ENCODE assay signal across 9 mouse cellular contexts in genomic region chr7:122290165-122290564, GRCm38 (mm10). TPM values are rescaled to one million over a fixed set of nuclear protein-coding genes. Genes with fewer than 3 reads are reported as not detected.
DNase-seq lines count a peak whose midpoint lies in the region; ATAC-seq and TF ChIP-seq lines count a peak whose summit lies in the region.
"Had no signal": no experiment of that assay in that cellular context is flagged by ENCODE, and none has a peak within 500 bp of the region (broad histone marks: within the 10 kb centered on the region; RNA-seq: fewer than 3 reads in every experiment).

No protein-coding gene starts in this region.

- H3K36me3 ChIP-seq in midbrain, embryonic 15.5 days (replicated peaks), result no peaks in the 10 kb centered on the region
- no peaks in the 10 kb centered on the region for H3K36me3 ChIP-seq in stomach, postnatal 0 days (ENCODE audit: control insufficient read depth, insufficient read depth, low read length)

- peak overlapping the region; percentile 95 for H3K4me2 ChIP-seq in midbrain, embryonic 15.5 days
- H3K4me2 ChIP-seq in stomach, postnatal 0 days (replicated peaks; ENCODE audit: low read depth), result peak overlapping the region; percentile 81

- peak; percentile 3 for DNase-seq in ovary, postnatal 14 days (ENCODE audit: low spot score)
- DNase-seq in ovary, postnatal 36 days (ENCODE audit: low spot score), result no peak
- DNase-seq in cerebellum, adult 18-20 months, result peak; percentile 56 to 73
- DNase-seq in frontal cortex, postnatal 14 days (ENCODE audit: low spot score in 2 of 2), result peak; percentile 48 to 67
- peak; percentile 47 to 67 for DNase-seq in left cerebral cortex, postnatal 36 days (ENCODE audit: low spot score in 2 of 2)
- peak; percentile 16 for DNase-seq in stomach, postnatal 0 days (ENCODE audit: low spot score)
- DNase-seq in adrenal gland, adult (ENCODE audit: inconsistent age in 2 of 2, low spot score in 1 of 2), result no peak

- no peak for ATAC-seq in midbrain, embryonic 15.5 days (replicated peaks)
- peak; percentile 19; the same call in 1 of the 2 replicates for ATAC-seq in stomach, postnatal 0 days (ENCODE audit: low FRiP score, low TSS enrichment)

- intact Hi-C loops in left cerebral cortex, postnatal 36 days (cut with DNase I), result loop anchor here (5.0 kb wide), 4 partner anchors 38 to 142 kb away; no protein-coding TSS in a partner anchor

- WGBS in midbrain, embryonic 15.5 days, result 11% methylated on average over 12 of the region's 12 CpGs
- 12% methylated on average over 12 of the region's 12 CpGs for WGBS in stomach, postnatal 0 days

- H3K9me3 ChIP-seq in midbrain, embryonic 15.5 days, result no peaks in the 10 kb centered on the region
- H3K9me3 ChIP-seq in stomach, postnatal 0 days (ENCODE audit: control insufficient read depth, low read length), result no peaks in the 10 kb centered on the region

- H3K27ac ChIP-seq in midbrain, embryonic 15.5 days, result no peak overlapping the region
- H3K27ac ChIP-seq in stomach, postnatal 0 days (replicated peaks), result no peak overlapping the region

- 0 out of 2 replicates have a peak, but pooled peaks cover 5% of the 10 kb centered on the region for H3K27me3 ChIP-seq in midbrain, embryonic 15.5 days (replicated peaks)
- H3K27me3 ChIP-seq in stomach, postnatal 0 days (ENCODE audit: control insufficient read depth, insufficient read depth, low read length), result peaks cover 5% of the 10 kb centered on the region; the same call in 1 of the 2 replicates

- TF ChIP-seq EP300 in stomach, postnatal 0 days (optimal IDR thresholded peaks at IDR 0.05), result no peak

- peak overlapping the region; percentile 83 for H3K4me3 ChIP-seq in midbrain, embryonic 15.5 days
- peak overlapping the region; percentile 55; the same call in 1 of the 2 replicates for H3K4me3 ChIP-seq in stomach, postnatal 0 days (ENCODE audit: low read depth, low read length)

- peak overlapping the region; percentile 76 for H3K9ac ChIP-seq in midbrain, embryonic 15.5 days
- H3K9ac ChIP-seq in stomach, postnatal 0 days (ENCODE audit: low read length), result no peak overlapping the region

- H3K4me1 ChIP-seq in midbrain, embryonic 15.5 days, result peaks cover 22% of the 10 kb centered on the region
- H3K4me1 ChIP-seq in stomach, postnatal 0 days (replicated peaks; ENCODE audit: control insufficient read depth, insufficient read depth), result no peaks in the 10 kb centered on the region

- peak; percentile 53 for TF ChIP-seq CTCF in stomach, postnatal 0 days (IDR thresholded peaks at IDR 0.05; ENCODE audit: low read depth)

RNA-seq across cellular contexts. Expression of gene Prkcb, which starts 1.6 kb away (rescaled TPM):
- total RNA-seq in left cerebral cortex, postnatal 36 days (2021), result 1,000 to 10,000 TPM in 1 of 2 experiments, 100 to 1,000 TPM in 1; 978 to 1,072 TPM
- polyA plus RNA-seq in midbrain, embryonic 15.5 days (2015; fragmentation: Nextera tagmentation; extraction: Ambion mirVana), result 107 and 117 TPM in 2 replicates
- 7.9 and 8.2 TPM in 2 replicates for polyA plus RNA-seq in stomach, postnatal 0 days (2015; fragmentation: Nextera tagmentation; extraction: Ambion mirVana)
- polyA plus RNA-seq: erythroblast, embryonic 14.5 days had no signal

Comparison
In these comparisons a context has a peak if more than half of its experiments do, and no peak if none do; other contexts are left out.
1. DNase-seq: peak in ovary, postnatal 14 days (single experiment), cerebellum, adult 18-20 months (2 of 2), frontal cortex, postnatal 14 days (2 of 2), left cerebral cortex, postnatal 36 days (2 of 2) and stomach, postnatal 0 days (single experiment); none in ovary, postnatal 36 days (single experiment) and adrenal gland, adult (0 of 2).
2. RNA of gene Prkcb, which starts 1.6 kb away (polyA plus RNA-seq): 107 to 117 TPM in midbrain, embryonic 15.5 days; 7.9 to 8.2 TPM in stomach, postnatal 0 days; every median in the first group is over 10 times any median in the second.